Mouse (Mus musculus) retina, adult 2 months (tissue): ENCODE measurements around the gene Krt83.
"Not testable (repeated sequence)": the region's sequence is repeated elsewhere in the genome, so short reads cannot be mapped to it uniquely, and the experiment has no call there.

Experiments
- DNase-seq: peaks from one replicate; pipeline ENCODE4 v3.0.0-alpha.2; 2012; ENCODE audit warnings: low read depth, low spot score

Gene Krt83

GRCm38 (mm10) chr15:101491431-101491830 is at the start of gene Krt83:
Gene Krt83 (minus strand): TSS chr15:101491512.
- DNase-seq, result no peak

DNA sequence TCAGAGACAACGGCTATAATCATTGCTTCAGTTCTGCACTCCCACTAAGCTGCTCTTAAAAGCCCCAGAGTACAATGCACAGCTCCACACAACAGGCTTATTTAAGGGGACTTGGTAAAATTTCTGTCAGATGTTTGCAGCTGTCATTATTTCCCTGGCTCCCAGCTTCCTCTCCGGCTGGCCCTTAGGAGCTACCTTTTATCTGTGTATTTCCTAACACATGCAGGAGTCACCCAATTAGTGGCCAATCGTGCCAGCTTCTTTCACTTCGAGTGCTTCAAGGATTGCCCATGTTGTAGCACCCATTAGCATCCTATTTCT is 47.2 kb upstream of the Krt83 start:
- no peak for DNase-seq

- DNase-seq, result no peak
Observed at GRCm38 (mm10) chr15:101537864-101538579, 46.7 kb upstream of the Krt83 start.

GRCm38 (mm10) chr15:101536054-101536850 is 44.9 kb upstream of the Krt83 start:
- no peak for DNase-seq

DNA sequence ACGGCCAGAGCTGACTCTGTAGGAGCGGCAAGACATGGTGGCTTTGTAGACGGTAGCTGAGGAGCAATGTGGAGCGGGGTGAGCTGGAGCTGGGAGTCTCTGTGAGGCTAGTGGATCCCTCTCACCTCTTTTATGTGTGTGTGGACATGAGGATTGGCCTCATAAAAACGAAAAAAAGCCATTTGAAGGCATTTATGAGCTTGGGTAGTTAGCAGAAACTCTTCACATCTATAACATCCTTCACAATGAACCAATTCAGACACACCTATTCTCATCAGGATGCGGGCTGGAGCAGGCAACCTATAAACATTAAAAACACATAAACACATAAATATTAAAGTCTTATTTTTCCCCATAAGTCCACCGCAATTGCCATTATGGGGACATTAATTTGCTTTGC is 41.4 kb upstream of the Krt83 start, which contains the start of gene Krt84:
Krt84 (minus strand) TSS at position 101 of the 400 bp plus-strand sequence.
- no peak for DNase-seq

GRCm38 (mm10) chr15:101522556-101523232 is 31.4 kb upstream of the Krt83 start:
- DNase-seq, result no peak

GRCm38 (mm10) chr15:101519792-101520191 is 28.5 kb upstream of the Krt83 start:
- DNase-seq, result peak; percentile 40

DNA sequence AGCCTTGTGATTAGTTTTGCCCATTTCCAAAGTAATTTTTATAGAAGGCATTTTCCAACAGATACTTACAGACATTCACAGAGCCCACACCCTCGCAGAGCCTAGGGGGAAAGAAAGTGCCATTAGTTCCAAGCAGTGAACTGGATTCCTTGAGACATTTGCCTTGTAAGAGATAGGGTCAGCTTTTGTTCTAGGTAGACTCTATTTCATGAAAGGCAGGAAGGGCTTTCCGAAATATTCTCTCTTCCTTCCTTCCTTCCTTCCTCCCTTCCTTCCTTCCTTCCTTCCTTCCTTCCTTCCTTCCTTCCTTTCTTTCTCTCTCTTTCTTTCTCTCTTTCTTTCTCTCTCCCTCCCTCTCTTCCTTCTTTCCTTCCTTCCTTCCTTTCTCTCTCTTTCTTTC is 25.8 kb upstream of the Krt83 start, which contains the start of gene Gm49425:
Gm49425 (minus strand) TSS at position 101 of the 400 bp plus-strand sequence.
- not testable (repeated sequence) for DNase-seq

DNA sequence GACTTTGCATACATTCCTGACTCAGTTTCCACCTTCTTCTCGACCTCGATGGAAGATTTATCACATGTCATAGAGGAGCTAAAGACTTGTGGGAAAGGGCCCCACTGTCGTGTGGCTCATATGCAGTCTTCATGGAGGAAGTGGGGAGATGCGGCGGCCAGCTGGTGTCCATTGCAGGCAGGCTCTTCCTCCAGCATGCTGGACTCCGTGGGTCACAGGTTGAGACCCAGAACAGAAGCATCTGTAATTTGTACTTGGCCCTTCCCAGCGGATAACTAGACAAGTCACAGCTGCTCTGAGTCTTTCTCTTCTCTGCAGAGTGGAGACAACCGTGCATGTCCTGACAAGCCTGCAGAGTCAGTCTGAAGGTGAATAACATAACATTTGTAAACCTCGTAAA is 16.9 kb upstream of the Krt83 start:
- no peak for DNase-seq

- no peak for DNase-seq
Observed at GRCm38 (mm10) chr15:101506896-101507758, 15.8 kb upstream of the Krt83 start.

GRCm38 (mm10) chr15:101497181-101497580 is 5.9 kb upstream of the Krt83 start:
- DNase-seq, result peak; percentile 15

DNA sequence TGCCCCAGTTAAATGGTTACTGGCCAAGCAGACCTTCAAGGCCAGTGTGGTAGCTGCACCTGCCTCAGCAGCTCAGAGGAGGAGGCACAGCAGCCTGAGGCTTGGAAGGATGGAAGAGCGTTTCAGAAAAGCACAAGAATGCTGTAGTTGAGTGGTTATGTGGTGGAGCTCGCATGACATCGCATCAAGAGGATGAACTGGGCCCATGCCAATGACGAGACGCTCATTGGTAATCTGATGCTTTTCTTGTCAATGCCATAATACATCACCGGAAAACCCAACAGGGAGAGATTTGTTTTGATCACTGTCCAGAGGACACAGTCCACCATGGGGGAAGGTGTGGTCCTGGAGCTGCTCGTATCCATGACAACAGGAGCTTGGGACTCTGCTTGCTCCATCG is 4.0 kb upstream of the Krt83 start:
- DNase-seq, result no peak

DNA sequence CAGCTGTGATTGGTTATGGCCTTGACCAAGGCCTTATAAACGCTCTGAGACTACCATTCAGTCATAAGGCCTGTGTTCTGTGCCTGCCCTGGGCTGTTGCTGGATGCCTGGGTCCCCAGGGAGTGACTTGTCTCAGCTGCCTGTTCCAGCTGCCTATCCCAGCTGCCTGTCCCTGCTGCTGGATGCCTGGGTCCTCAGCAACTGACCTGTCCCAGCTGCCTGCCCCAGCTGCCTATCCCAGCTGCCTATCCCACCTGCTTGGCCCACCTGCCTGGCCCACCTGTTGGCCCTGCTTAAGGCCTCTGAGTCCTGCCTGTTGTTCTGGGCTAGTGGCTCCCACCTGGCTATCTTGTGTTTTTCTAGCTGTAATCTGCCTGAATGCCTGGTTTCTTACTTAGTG is 2.9 kb upstream of the Krt83 start:
- DNase-seq, result no peak

DNA sequence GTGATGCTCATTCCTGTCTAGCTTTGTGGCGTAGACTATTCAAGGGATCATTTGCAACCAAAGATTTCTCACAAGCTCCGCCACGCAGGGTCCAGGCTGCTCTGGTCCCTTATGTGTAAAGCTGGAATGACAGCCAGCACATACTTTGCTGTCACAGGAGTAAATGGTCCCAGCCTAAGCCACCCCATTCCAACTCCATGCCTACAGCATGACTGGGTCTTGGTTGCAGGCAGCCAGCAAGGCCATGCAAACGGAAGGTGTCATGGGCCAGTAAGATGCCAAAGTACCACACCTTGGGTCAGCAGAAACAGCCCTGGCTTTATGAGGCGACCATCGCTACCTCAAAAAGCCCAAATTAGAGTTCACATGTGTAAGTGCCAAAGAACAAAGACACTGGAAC is 2.4 kb upstream of the Krt83 start:
- no peak for DNase-seq

GRCm38 (mm10) chr15:101492718-101493117 is 1.4 kb upstream of the Krt83 start:
- no peak for DNase-seq

GRCm38 (mm10) chr15:101485911-101486635 is 5.2 kb downstream of the Krt83 start:
- DNase-seq, result no peak

GRCm38 (mm10) chr15:101484939-101485338 is 6.4 kb downstream of the Krt83 start:
- DNase-seq, result no peak

GRCm38 (mm10) chr15:101483646-101484045 is 7.7 kb downstream of the Krt83 start:
- no peak for DNase-seq

- no peak for DNase-seq
Observed at GRCm38 (mm10) chr15:101482056-101482455, 9.3 kb downstream of the Krt83 start.

- no peak for DNase-seq
Observed at GRCm38 (mm10) chr15:101479666-101480060, 11.6 kb downstream of the Krt83 start.
